Mouse (Mus musculus) CD8-positive naive resting alpha-beta T cell, adult 2 months (primary cell): ENCODE measurements at regions not wholly inside any gene's neighbourhood (a gene's known extent, or its start where the extent isn't known, plus 50 kb on each side); places are given as distances from the start of the nearest gene placed in this dataset.

Source experiments
- DNase-seq, 2 experiments: peaks; one replicate each; pipeline ENCODE4 v3.0.0; 2022; ENCODE audit warnings: low read depth in 2 of 2, low spot score in 2 of 2

DNA sequence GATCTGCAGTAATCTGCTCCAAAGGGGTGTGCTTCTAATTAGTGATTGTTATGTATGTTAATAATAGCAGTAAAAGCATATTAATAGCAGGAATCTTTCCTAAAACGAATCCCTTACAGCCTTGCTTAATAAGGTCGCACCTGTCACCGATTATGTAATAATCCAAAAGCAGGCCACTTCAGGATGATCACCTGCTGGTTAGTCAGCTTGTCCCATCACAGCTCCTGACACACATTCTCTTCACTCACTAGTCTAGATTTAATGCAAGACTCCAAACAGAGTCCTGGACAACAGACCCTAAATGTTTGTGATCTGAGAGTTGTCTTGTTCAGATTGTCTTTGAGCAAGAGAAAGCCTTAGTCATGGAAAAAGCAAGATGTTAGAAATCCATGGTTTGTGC, 85.2 kb upstream of the Kctd3 start:
- DNase-seq = no peak

GRCm38 (mm10) chr1:189085245-189085644, 77.6 kb upstream of the Kctd3 start:
- DNase-seq = peak; percentile 2 to 25

- no peak for DNase-seq
Observed at GRCm38 (mm10) chr1:189081267-189081666, 73.6 kb upstream of the Kctd3 start.

DNA sequence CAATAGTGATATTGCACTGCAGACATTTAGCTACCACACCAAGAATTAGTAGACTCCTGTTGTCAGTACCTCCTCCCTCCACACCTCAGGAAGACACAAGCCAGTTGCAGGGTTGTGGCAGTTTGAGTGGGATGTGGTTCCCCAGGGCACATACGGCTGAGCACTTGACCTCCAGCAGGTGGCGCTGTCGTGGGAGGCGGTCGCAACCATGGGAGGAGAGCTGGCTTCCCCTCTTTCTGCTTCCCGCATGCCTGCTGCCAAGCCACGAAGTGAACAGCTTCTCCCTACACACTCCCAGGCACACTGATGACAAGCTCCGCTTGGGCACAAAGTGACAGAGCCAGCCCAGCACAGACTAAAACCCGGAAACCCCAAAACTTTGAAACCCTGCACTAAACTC, 73.2 kb upstream of the Kctd3 start:
- no peak for DNase-seq

- DNase-seq = no peak
Observed at GRCm38 (mm10) chr1:189079451-189080410, 72.1 kb upstream of the Kctd3 start.

DNA sequence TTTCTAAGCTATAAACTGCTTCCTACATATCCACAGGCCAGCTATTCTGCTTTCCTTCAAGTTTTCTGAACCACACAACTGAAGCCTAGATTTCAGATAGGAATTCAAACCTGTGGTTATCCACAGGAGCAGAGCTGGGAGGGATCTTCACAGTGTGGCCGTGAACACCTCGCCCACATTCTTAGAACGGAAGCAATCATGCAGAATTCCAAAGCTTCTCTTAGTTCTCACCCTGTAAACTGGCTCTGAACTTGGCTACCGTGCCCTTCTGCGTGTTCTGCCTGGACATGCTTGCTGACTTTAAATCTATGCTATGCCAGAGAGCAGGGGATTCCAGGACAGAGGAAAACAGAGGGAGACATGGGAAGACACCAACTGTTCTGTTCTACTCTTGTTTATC, 70.2 kb upstream of the Kctd3 start:
- no peak for DNase-seq

DNA sequence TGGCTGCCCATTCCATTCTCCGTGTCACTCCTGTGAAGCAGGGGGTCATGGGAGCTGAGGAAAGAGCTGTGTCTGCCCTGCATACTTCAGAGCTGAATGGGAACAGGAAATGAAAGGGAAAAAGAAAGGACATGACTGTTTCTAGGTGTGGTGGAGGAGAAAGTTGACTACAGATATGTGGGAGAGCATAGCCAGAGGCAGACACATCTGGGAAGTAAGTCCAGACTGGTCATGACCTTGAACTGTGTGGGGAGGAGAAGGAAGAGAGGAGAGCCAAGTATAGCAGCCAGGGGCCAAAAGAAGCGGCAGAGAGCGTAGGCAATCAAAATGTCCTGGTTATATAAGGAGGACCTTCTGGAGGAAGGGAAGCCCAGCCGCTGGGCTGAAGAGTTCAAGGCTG, 68.6 kb upstream of the Kctd3 start:
- DNase-seq = no peak

GRCm38 (mm10) chr1:189075671-189076070, 68.0 kb upstream of the Kctd3 start:
- no peak for DNase-seq

DNA sequence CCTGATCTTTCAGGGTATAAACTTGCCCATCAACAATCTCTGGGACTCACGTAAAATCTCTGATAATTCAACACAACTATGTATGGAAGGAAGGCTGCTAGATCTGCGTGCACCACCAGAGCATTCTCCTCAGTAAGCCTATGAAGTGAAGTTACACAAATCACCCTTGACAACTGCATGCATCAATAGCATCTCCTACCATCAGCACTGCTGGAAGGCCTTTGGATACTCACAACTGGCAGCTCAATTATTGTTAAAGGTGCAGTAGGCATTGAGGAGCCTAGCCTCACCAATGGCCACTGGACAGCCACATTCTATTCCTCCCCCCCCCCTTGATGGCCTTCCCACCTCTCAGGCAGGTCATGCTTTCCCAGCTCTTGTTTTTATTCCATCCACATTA, 64.9 kb upstream of the Kctd3 start:
- no peak for DNase-seq

GRCm38 (mm10) chr1:189068204-189068603, 60.6 kb upstream of the Kctd3 start:
- no peak for DNase-seq

- DNase-seq = no peak
Observed at GRCm38 (mm10) chr1:189067204-189067960, 59.7 kb upstream of the Kctd3 start.

- no peak for DNase-seq
Observed at GRCm38 (mm10) chr1:189066446-189067151, 59.0 kb upstream of the Kctd3 start.

- no peak for DNase-seq
Observed at GRCm38 (mm10) chr1:189065152-189065910, 57.7 kb upstream of the Kctd3 start.

GRCm38 (mm10) chr1:189064629-189065028, 57.0 kb upstream of the Kctd3 start:
- DNase-seq = no peak

GRCm38 (mm10) chr1:189063699-189064098, 56.1 kb upstream of the Kctd3 start:
- DNase-seq = no peak

- DNase-seq = no peak
Observed at GRCm38 (mm10) chr1:189063209-189063608, 55.6 kb upstream of the Kctd3 start.
